Mouse (Mus musculus): ENCODE data around the gene Vti1a.

The Vti1a gene

GRCm38 (mm10) chr19:55526717-55527235 is 210.7 kb downstream of the Vti1a start:
- no peak for DNase-seq (ENCODE audit: low spot score)

- no peak for DNase-seq (ENCODE audit: low spot score)
Observed at GRCm38 (mm10) chr19:55530041-55530440, 213.9 kb downstream of the Vti1a start.

- no peak for DNase-seq (ENCODE audit: low spot score)
Observed at GRCm38 (mm10) chr19:55532681-55533080, 216.6 kb downstream of the Vti1a start.

- DNase-seq (ENCODE audit: low spot score) = no peak
Observed at GRCm38 (mm10) chr19:55536273-55536937, 220.3 kb downstream of the Vti1a start.

GRCm38 (mm10) chr19:55537691-55538090 is 221.6 kb downstream of the Vti1a start:
- no peak for DNase-seq (ENCODE audit: low spot score)

GRCm38 (mm10) chr19:55541641-55542040 is 225.5 kb downstream of the Vti1a start:
- DNase-seq (ENCODE audit: low spot score) = no peak

- DNase-seq (ENCODE audit: low spot score) = no peak
Observed at GRCm38 (mm10) chr19:55542461-55542860, 226.4 kb downstream of the Vti1a start.

- DNase-seq (ENCODE audit: low spot score) = no peak
Observed at GRCm38 (mm10) chr19:55543188-55543587, 227.1 kb downstream of the Vti1a start.

- DNase-seq (ENCODE audit: low spot score) = no peak
Observed at GRCm38 (mm10) chr19:55544498-55544897, 228.4 kb downstream of the Vti1a start.

GRCm38 (mm10) chr19:55545529-55545928 is 229.4 kb downstream of the Vti1a start:
- peak; percentile 41 for DNase-seq (ENCODE audit: low spot score)

- DNase-seq (ENCODE audit: low spot score) = no peak
Observed at GRCm38 (mm10) chr19:55546009-55546528, 230.0 kb downstream of the Vti1a start.

GRCm38 (mm10) chr19:55548206-55548605 is 232.1 kb downstream of the Vti1a start:
- no peak for DNase-seq (ENCODE audit: low spot score)

GRCm38 (mm10) chr19:55548656-55549055 is 232.6 kb downstream of the Vti1a start:
- no peak for DNase-seq (ENCODE audit: low spot score)

- DNase-seq (ENCODE audit: low spot score) = no peak
Observed at GRCm38 (mm10) chr19:55550176-55550575, 234.1 kb downstream of the Vti1a start.

- no peak for DNase-seq (ENCODE audit: low spot score)
Observed at GRCm38 (mm10) chr19:55552339-55552738, 236.2 kb downstream of the Vti1a start.

- DNase-seq (ENCODE audit: low spot score) = no peak
Observed at GRCm38 (mm10) chr19:55552861-55553260, 236.8 kb downstream of the Vti1a start.

- DNase-seq (ENCODE audit: low spot score) = no peak
Observed at GRCm38 (mm10) chr19:55554295-55554694, 238.2 kb downstream of the Vti1a start.

- no peak for DNase-seq (ENCODE audit: low spot score)
Observed at GRCm38 (mm10) chr19:55554703-55555102, 238.6 kb downstream of the Vti1a start.

- no peak for DNase-seq (ENCODE audit: low spot score)
Observed at GRCm38 (mm10) chr19:55556168-55556999, 240.3 kb downstream of the Vti1a start.

GRCm38 (mm10) chr19:55559331-55559730 is 243.2 kb downstream of the Vti1a start:
- no peak for DNase-seq (ENCODE audit: low spot score)

- DNase-seq (ENCODE audit: low spot score) = no peak
Observed at GRCm38 (mm10) chr19:55560088-55560682, 244.1 kb downstream of the Vti1a start.

- no peak for DNase-seq (ENCODE audit: low spot score)
Observed at GRCm38 (mm10) chr19:55561469-55561868, 245.4 kb downstream of the Vti1a start.

Data from ovary, adult 18-20 months (tissue).